ENCODE assay signal across 20 mouse cellular contexts in the genomic region with DNA sequence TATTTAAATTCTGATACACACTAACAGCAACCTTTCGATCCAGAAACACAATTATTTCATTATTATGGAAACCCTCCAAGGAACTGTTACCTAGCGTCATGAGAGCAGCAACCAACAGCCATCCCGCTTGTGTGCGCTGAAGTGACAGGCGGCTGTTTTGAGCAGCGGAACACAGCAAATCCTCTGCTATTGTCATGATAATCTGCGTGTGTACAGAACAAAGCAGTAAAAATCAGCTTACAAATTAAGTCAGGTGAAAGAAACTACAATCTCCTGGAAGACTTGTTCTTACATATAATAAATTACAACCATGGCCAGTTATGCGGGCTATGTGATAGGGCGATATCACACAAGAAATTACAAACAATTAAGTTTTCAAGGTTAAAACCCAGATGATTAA.
"Had no signal": no experiment of that assay in that cellular context is flagged by ENCODE, and none has a peak within 500 bp of the region (broad histone marks: within the 10 kb centered on the region; RNA-seq: fewer than 3 reads in every experiment).

No protein-coding gene starts in this region.

- H3K27me3 ChIP-seq: kidney, embryonic 15.5 days; liver, embryonic 13.5 days; midbrain, embryonic 12.5 days; neural tube, embryonic 12.5 days; neural tube, embryonic 15.5 days had no signal

- DNase-seq: kidney, adult 8-10 months; kidney, postnatal 10 days; kidney, postnatal 36 days; layer of hippocampus, postnatal 36 days; liver, embryonic 13.5 days; lung, adult 2 months; lung, postnatal 14 days; lung, postnatal 4 days; right cerebral cortex, adult 18-20 months; right cerebral cortex, postnatal 14 days; right cerebral cortex, postnatal 4 days; thymus, adult 2 months; thymus, postnatal 14 days; thymus, postnatal 4 days had no signal

- H3K9ac ChIP-seq: kidney, embryonic 15.5 days; liver, embryonic 13.5 days; midbrain, embryonic 12.5 days; neural tube, embryonic 12.5 days; neural tube, embryonic 15.5 days had no signal

- H3K4me1 ChIP-seq: kidney, embryonic 15.5 days; liver, embryonic 13.5 days; neural tube, embryonic 12.5 days; neural tube, embryonic 15.5 days had no signal

- H3K9me3 ChIP-seq: kidney, embryonic 15.5 days; liver, embryonic 13.5 days; midbrain, embryonic 12.5 days; neural tube, embryonic 12.5 days; neural tube, embryonic 15.5 days had no signal

- H3K4me2 ChIP-seq: kidney, embryonic 15.5 days; liver, embryonic 13.5 days; midbrain, embryonic 12.5 days; neural tube, embryonic 12.5 days; neural tube, embryonic 15.5 days had no signal

- H3K27ac ChIP-seq: kidney, embryonic 15.5 days; left cerebral cortex, adult 2 months; liver, embryonic 13.5 days; midbrain, embryonic 12.5 days; neural tube, embryonic 12.5 days; neural tube, embryonic 15.5 days; stomach, postnatal 0 days had no signal

- H3K4me3 ChIP-seq: kidney, embryonic 15.5 days; left cerebral cortex, adult 2 months; liver, embryonic 13.5 days; midbrain, embryonic 12.5 days; neural tube, embryonic 12.5 days; neural tube, embryonic 15.5 days had no signal
